Mouse (Mus musculus): ENCODE measurements around the gene Lypd6b.

The Lypd6b gene

GRCm38 (mm10) chr2:49787376-49788050 is at the start of gene Lypd6b:
TSS of gene Lypd6b (plus strand) at chr2:49787688.
- no peak for DNase-seq (ENCODE audit: low spot score)

DNA sequence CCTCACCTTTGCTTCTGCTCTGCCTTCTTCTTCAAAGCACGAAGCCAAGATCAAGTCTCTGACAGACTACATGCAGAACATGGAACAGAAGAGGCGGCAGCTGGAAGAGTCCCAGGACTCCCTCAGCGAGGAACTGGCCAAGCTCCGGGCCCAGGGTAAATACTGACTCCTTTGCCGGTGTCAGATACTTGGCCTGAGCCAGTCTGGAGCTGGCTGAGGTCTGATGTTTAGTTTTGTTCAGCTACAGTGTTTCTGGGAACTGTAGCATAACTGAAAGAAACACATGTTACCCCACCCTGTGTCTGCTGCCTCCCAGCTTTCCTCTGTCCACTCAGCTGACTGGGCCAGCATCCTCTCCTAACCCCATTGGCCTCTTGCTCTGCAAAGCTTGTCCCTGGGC is 48.4 kb upstream of the Lypd6b start:
- DNase-seq (ENCODE audit: low spot score) = no peak

DNA sequence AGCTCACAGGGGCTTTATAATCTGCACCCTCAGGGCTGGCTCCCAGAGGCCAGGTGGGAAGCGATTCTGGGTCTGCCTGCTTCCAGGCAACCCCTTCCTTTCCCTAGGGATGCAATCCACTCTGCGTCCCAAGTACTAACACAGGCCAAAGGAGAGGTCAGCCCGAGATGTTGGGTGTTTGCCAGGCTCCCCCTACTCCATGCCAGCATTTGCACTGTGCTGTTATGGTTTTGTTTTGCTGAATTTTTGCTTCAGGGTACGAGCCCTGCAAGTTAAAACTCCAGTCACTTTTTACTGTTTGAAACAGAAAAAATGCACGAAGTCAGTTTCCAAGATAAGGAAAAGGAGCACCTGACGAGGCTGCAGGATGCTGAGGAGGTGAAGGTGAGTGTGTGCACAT is 46.5 kb upstream of the Lypd6b start:
- no peak for DNase-seq (ENCODE audit: low spot score)

- peak; percentile 72 for DNase-seq (ENCODE audit: low spot score)
Measured at GRCm38 (mm10) chr2:49741895-49742734, 45.4 kb upstream of the Lypd6b start.

- DNase-seq (ENCODE audit: low spot score) = no peak
Measured at GRCm38 (mm10) chr2:49742919-49743318, 44.6 kb upstream of the Lypd6b start.

DNA sequence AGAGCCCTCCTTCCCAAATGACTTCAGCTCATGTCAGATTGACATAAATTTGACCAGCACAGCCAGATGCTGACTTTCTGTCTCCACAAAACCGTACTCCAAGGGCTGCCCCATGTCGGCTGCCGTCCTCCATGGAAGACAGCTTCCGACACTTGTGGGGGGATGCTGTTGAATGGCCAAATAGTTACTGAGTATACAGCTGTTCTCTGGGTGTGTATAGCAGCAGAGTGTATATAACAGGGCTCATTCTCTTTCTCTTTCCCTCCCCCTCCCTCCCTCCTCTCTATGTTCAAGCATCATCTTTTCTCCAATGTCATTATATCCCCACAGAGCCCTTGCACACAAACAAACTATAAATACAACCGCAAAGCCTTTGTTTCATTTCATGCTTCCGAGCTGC is 43.7 kb upstream of the Lypd6b start:
- DNase-seq (ENCODE audit: low spot score) = no peak

DNA sequence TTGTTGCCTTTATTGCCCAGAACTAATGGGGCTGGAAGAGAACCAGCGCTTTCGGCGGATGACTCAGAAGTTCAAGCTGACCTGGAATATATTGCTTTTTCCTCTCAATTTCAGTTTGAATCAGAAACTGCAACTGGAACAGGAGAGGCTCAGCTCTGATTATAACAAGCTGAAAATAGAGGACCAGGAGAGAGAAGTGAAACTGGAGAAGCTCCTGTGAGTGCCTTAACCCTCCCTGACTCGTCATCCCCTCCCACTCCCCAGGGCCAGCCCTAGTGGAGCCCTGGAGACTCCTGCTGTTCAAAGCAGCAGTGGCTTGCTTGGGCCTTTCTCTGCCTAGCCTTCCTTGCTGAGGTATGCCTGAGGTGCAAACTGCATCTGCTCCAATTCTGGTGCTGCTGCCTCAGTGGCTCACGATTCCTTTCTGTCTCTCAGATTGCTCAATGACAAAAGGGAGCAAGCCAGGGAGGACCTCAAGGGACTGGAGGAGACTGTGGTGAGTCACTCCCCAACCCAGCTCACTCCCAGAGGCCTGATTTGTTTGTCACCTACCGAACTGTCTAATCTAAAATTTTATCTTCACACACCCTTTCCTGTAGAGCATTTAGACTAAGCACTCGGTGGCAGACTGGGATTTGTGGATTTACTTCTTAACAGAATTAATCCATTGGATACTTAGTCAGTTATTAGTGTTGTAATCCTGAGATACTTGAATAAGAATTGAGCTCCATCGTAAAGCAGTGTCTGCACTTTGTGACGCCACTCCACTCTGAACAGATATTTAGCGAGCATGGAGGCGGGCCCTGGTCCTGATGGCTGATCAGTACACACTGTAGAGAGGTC is 43.0 kb upstream of the Lypd6b start:
- no peak for DNase-seq (ENCODE audit: low spot score)

DNA sequence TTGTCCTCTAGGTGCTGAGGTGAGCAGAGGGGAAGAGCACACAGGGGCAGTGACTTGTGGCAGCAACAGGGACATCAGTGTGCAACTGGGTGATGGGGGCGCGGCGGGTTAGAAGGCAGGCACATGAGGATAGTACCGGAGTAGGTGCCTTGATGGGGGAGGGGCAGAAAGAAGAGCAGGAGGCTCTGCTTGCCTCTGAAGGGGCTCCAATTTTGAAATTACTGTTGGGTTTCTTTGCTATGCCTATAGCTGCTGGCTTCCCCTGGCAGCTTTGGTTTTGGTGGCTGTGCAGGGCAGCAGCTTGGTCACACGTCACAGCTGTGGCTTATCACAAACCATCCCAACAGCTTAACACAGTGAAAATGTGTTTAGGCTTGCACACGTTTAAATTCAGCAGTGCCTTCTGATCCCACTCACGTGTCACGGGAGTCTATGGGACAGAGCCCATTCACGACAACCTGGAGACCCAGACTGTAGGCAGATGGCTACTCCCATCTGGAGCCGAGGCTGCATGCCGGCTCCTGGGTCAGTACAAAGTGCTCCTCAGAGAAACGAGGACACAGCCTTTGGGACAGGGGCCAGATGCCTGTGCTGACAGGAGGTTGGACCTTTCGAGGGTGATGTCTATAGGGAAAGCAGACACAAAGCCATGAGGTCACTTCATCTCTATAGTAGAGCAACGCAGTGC is 42.2 kb upstream of the Lypd6b start:
- no peak for DNase-seq (ENCODE audit: low spot score)

- DNase-seq (ENCODE audit: low spot score) = no peak
Measured at GRCm38 (mm10) chr2:49746947-49747346, 40.5 kb upstream of the Lypd6b start.

DNA sequence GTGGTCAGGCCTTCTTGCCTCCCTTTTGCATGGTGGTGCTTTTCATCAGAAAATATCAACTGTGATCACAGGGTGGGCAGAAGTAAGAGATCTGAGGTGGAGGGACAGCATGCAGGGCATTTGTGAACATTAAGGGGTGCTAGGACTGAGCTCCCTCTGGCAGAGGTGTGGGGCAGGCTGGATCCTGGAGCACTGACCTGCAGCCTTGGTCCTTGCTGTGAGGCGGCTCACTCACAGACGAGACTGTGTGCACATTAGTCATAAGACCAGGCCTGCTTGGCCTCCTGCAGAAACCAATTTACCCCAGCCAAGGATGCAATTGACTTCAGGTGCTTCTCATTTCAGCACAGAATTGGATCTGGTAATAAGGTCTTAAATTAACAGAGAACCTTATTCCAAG is 39.8 kb upstream of the Lypd6b start:
- no peak for DNase-seq (ENCODE audit: low spot score)

GRCm38 (mm10) chr2:49748628-49749342 is 38.7 kb upstream of the Lypd6b start:
- DNase-seq (ENCODE audit: low spot score) = peak; percentile 63

DNA sequence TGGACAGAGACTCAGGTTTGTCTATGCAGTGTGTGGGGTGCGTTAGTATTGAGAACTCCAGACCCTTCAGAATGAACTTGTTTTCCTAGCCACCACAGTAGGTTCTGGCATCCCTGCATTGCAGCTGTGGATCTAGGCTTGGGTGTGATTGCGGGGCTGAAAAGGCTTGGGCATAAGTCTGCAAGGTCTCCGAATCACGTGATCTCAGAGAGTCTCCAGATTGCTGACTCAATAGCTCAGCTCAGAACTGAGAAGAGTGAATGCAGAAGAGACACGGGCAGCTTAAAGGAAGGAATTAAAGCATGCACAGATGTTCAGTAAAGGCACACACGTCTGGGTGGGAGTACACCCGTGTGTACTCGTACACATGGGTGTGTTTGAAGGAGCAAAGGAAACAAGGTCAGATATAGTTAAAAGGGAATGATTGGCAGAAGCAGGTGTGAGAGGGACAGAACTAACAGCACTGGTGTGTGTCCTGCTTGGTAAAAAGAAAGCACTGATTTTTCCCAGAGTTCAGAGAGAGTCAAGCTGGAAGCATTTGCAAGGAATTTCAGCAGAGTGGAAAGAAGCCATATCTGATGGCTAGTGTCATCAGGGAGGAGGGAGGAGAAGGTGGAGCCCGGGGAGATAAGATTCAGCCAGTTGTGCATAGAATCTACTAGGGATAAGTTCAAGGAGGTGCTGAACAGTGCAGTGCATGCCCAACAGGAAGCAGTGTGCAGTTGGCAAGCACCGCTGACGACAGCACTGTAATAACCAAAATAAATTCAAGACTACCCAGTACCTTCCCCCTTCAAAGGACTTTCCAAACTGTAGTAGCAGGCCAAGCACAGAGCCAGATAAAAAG is 37.5 kb upstream of the Lypd6b start:
- DNase-seq (ENCODE audit: low spot score) = no peak

GRCm38 (mm10) chr2:49751544-49752210 is 35.8 kb upstream of the Lypd6b start:
- peak; percentile 41 for DNase-seq (ENCODE audit: low spot score)

GRCm38 (mm10) chr2:49752211-49752607 is 35.3 kb upstream of the Lypd6b start:
- DNase-seq (ENCODE audit: low spot score) = no peak

DNA sequence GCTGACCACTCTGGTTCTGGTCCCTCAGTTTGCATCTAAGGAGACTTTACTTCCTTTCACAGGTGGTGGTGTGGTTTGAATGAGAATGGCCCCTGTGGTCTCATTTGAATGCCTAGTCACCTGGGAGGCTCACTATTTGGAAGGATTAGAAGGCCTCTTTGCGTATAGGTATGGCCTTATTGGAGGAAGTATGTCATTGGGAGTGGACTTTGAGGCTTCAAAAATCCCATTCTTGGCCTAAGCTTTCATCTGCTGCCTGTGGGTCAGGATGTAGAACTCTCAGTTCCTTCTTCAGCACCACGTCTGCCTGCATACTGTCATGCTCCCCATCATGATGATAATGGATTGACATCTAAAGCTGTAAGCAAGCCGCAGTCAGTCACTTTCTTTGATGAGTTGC is 34.4 kb upstream of the Lypd6b start:
- DNase-seq (ENCODE audit: low spot score) = no peak

GRCm38 (mm10) chr2:49755054-49755453 is 32.4 kb upstream of the Lypd6b start:
- DNase-seq (ENCODE audit: low spot score) = peak; percentile 58

DNA sequence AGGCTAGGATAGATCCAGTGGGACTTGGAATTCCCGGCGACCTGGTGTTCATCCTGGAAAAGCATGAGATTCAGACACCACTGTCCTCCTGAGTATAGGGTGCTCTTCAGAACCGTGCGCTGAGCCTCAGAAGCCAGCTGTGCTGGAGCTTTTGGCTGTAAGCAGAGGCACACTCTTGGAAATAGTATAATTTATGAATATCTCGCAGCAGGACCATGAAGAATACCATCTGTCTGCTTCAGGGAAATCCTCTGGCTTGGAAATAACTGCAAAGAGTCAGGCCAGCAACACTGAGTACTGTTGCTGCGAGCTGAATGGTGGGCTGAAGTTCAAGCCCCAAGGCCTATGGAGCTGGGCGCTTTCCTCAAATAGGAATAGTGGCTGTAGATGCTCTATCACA is 29.9 kb upstream of the Lypd6b start:
- DNase-seq (ENCODE audit: low spot score) = no peak

- DNase-seq (ENCODE audit: low spot score) = peak; percentile 68
Measured at GRCm38 (mm10) chr2:49764331-49764946, 23.0 kb upstream of the Lypd6b start.

GRCm38 (mm10) chr2:49768916-49769315 is 18.6 kb upstream of the Lypd6b start:
- no peak for DNase-seq (ENCODE audit: low spot score)

Data from layer of hippocampus, adult 11-12 months (tissue).